Mouse (Mus musculus): ENCODE results near the gene Ndufa13. TPM values are rescaled to one million over a fixed set of nuclear protein-coding genes. Genes with fewer than 3 reads are reported as not detected.

Ndufa13 gene
- polyA plus RNA-seq, 1 experiment from 2014 or later: 310 TPM

DNA sequence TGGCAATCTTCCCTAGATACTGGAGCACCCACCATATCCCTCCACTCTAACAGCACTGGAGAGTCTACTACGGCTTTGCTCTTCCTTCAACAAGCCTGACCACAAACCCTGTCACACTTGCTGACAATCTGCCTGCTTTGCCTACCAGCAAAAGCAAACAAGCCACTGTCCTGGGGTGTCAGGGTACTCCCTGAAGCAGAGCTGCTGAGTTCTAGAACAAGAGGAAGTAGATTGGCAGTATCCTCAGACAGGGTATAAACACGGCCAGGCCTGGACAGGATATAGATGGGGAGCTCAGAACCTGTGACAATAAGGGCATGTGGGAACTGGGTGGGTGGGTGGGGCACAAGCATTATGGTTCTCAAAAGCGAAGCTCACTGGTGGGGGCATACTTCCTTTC, 35.1 kb upstream of the Ndufa13 start:
- peaks cover 14% of the 10 kb centered on the region for H3K4me1 ChIP-seq (replicated peaks; ENCODE audit: insufficient read depth, low read length)
- no peak for DNase-seq (ENCODE audit: low spot score)
- H3K9me3 ChIP-seq (replicated peaks; ENCODE audit: low read length): no peaks in the 10 kb centered on the region
- H3K4me3 ChIP-seq (replicated peaks; ENCODE audit: low read depth, low read length): no peak overlapping the region
- H3K4me2 ChIP-seq (ENCODE audit: low read length): no peak overlapping the region
- 78% methylated on average over 3 of the region's 3 CpGs for WGBS
- H3K27me3 ChIP-seq (ENCODE audit: insufficient read depth, low read length): no peaks in the 10 kb centered on the region
- ATAC-seq (replicated peaks; ENCODE audit: low FRiP score, low read depth): no peak
- H3K9ac ChIP-seq (ENCODE audit: low read depth, low read length): no peak overlapping the region
- peaks cover 12% of the 10 kb centered on the region for H3K36me3 ChIP-seq (ENCODE audit: insufficient read depth, low read length)
- H3K27ac ChIP-seq: 0 out of 2 replicates have a peak overlapping the region, but pooled peaks have one; percentile 84
- no peak for TF ChIP-seq CTCF (IDR thresholded peaks at IDR 0.05; ENCODE audit: low read depth)

DNA sequence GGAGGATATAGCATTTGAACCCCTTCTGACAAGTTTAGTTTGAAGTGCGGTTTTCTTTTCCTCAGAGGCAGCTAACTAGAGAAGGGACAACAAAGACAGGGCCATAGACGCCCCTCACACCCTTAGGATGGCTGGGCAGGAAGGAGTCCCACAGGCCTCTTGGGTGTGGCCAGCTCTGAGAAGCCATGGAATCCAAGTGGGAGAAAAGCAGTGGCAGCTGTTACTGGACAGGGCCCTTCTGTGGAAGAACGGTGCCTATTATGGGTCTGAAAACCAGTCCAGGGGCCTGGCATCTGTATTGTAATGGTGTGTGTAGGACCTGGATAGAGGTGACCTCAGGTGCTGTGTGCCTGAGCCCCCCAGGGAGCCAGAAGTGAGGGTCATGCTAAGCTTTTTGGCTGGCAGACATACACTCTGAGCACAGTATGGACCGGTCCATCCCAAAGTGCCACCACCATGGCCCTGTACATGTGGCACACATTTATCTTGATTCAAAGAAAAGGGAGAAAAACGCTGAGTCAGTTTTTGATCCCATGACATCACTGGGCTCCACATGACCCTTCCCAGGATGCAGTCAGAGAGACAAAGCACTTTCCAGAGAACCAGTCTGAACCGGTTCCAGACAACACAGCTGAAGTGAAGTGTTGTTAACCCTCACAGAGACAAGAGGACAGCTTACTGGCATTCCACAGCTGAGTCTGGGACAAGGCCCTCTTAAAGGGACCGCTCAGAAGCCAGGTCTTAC, 33.9 kb upstream of the Ndufa13 start:
- Histone ChIP-seq H3K9me3 (replicated peaks; ENCODE audit: low read length) (no peaks in the 10 kb centered on the region), H3K4me3 (replicated peaks; ENCODE audit: low read depth, low read length) (no peak overlapping the region), H3K4me2 (ENCODE audit: low read length) (no peak overlapping the region), H3K36me3 (ENCODE audit: insufficient read depth, low read length) (peaks cover 12% of the 10 kb centered on the region), H3K4me1 (replicated peaks; ENCODE audit: insufficient read depth, low read length) (peaks cover 14% of the 10 kb centered on the region), H3K27me3 (ENCODE audit: insufficient read depth, low read length) (no peaks in the 10 kb centered on the region), H3K9ac (ENCODE audit: low read depth, low read length) (no peak overlapping the region), H3K27ac (peak overlapping the region; percentile 84)
- 64% methylated on average over 7 of the region's 7 CpGs for WGBS
- TF ChIP-seq CTCF (IDR thresholded peaks at IDR 0.05; ENCODE audit: low read depth): no peak
- peak; percentile 89 for ATAC-seq (replicated peaks; ENCODE audit: low FRiP score, low read depth)
- peak; percentile 76 for DNase-seq (ENCODE audit: low spot score)

DNA sequence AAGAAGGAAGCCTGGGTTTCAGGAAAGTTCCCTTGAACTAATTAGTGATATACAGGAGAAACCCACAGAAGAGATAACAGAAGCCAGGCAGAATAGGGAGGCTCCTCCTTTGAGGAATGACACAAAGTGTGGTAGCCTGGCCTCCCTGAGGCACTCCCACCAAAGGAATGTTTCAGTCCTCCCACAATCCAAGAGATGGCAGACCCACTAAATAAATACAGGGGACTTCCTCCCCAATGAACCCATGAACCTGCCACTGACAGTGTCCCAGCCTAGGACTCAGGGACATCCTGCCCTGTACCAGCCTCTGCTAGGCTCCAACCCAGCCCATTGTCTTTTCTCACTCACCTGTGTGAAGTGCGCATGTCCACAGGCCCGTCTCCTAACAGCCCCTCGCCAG, 33.1 kb upstream of the Ndufa13 start:
- Histone ChIP-seq H3K36me3 (ENCODE audit: insufficient read depth, low read length) (peaks cover 12% of the 10 kb centered on the region), H3K4me2 (ENCODE audit: low read length) (no peak overlapping the region), H3K9me3 (replicated peaks; ENCODE audit: low read length) (no peaks in the 10 kb centered on the region), H3K9ac (ENCODE audit: low read depth, low read length) (no peak overlapping the region), H3K4me1 (replicated peaks; ENCODE audit: insufficient read depth, low read length) (peaks cover 11% of the 10 kb centered on the region), H3K27ac (peak overlapping the region; percentile 84; the same call in 1 of the 2 replicates), H3K27me3 (ENCODE audit: insufficient read depth, low read length) (no peaks in the 10 kb centered on the region), H3K4me3 (replicated peaks; ENCODE audit: low read depth, low read length) (no peak overlapping the region)
- DNase-seq (ENCODE audit: low spot score) (peak; percentile 21), ATAC-seq (replicated peaks; ENCODE audit: low FRiP score, low read depth) (no peak)
- 77% methylated on average over 3 of the region's 3 CpGs for WGBS
- no peak for TF ChIP-seq CTCF (IDR thresholded peaks at IDR 0.05; ENCODE audit: low read depth)

DNA sequence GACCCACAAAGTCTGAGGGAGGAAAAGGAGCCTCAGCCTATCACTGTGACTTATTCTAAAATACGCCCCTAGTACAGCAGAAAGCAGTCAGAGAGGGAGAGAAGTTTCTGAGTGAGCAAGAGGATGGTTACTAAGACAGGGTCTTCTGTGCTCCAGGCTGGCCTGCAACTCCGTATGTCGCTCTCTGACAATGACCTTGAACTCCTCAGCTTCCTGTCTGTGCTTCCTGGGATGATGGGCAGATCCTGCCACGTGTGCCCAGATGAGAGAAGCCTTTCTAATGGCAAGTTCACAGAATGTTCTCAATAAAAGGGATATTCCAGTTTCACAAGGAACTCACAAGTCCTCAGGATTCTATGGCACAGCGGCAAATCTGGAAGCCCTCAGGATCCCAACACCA, 32.2 kb upstream of the Ndufa13 start:
- Histone ChIP-seq H3K27me3 (ENCODE audit: insufficient read depth, low read length) (no peaks in the 10 kb centered on the region), H3K4me2 (ENCODE audit: low read length) (no peak overlapping the region), H3K4me1 (replicated peaks; ENCODE audit: insufficient read depth, low read length) (peaks cover 8% of the 10 kb centered on the region), H3K27ac (no peak overlapping the region), H3K4me3 (replicated peaks; ENCODE audit: low read depth, low read length) (no peak overlapping the region), H3K36me3 (ENCODE audit: insufficient read depth, low read length) (peaks cover 12% of the 10 kb centered on the region), H3K9me3 (replicated peaks; ENCODE audit: low read length) (no peaks in the 10 kb centered on the region), H3K9ac (ENCODE audit: low read depth, low read length) (no peak overlapping the region)
- WGBS: 71% methylated on average over 5 of the region's 5 CpGs
- TF ChIP-seq CTCF (IDR thresholded peaks at IDR 0.05; ENCODE audit: low read depth): no peak
- DNase-seq (ENCODE audit: low spot score): no peak
- ATAC-seq (replicated peaks; ENCODE audit: low FRiP score, low read depth): no peak

DNA sequence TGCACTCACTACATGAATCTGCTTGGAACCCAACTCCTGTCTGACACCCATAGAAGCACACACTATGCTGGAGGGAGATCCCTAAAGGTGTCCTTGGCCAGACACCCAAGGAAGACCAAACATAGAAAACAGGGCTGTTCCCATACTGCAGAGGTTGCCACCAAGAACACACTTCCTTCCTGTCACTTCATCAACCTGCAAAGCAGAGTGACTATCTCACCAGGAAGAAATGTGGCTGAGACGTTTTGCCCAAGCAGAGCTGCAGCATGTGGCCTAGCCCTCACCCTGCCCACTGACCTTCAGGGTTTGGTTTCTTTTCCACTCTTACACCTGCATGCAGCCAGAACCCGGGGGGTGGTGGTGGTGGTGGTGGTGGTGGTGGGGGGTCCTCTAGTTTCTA, 31.5 kb upstream of the Ndufa13 start:
- H3K9me3 ChIP-seq (replicated peaks; ENCODE audit: low read length): no peaks in the 10 kb centered on the region
- no peak overlapping the region for H3K4me2 ChIP-seq (ENCODE audit: low read length)
- H3K4me1 ChIP-seq (replicated peaks; ENCODE audit: insufficient read depth, low read length): peaks cover 8% of the 10 kb centered on the region
- no peak for DNase-seq (ENCODE audit: low spot score)
- no peak overlapping the region for H3K27ac ChIP-seq
- TF ChIP-seq CTCF (IDR thresholded peaks at IDR 0.05; ENCODE audit: low read depth): no peak
- H3K36me3 ChIP-seq (ENCODE audit: insufficient read depth, low read length): peaks cover 12% of the 10 kb centered on the region
- H3K9ac ChIP-seq (ENCODE audit: low read depth, low read length): no peak overlapping the region
- WGBS: 68% methylated on average over 2 of the region's 2 CpGs
- no peak overlapping the region for H3K4me3 ChIP-seq (replicated peaks; ENCODE audit: low read depth, low read length)
- no peaks in the 10 kb centered on the region for H3K27me3 ChIP-seq (ENCODE audit: insufficient read depth, low read length)
- no peak for ATAC-seq (replicated peaks; ENCODE audit: low FRiP score, low read depth)

DNA sequence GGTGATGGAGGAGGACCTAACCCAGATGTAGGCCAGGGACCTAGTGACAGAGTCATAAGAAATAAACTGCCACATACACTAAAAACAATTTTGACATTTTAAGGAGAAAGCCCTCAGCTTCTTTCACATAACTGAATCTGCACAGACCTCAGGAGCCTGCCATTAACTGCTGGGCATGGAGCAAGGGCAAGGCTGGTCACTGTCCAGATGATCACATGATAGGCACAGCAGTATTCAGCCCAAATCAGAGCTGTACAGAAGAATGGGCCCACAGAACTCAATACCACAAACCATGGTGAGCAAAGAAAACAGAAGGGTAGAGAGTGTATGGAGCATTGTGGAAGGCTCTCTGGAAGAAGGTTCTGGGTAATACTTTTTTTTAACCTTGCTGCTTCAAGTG, 24.5 kb upstream of the Ndufa13 start:
- H3K4me3 ChIP-seq (replicated peaks; ENCODE audit: low read depth, low read length): no peak overlapping the region
- no peak overlapping the region for H3K27ac ChIP-seq
- H3K36me3 ChIP-seq (ENCODE audit: insufficient read depth, low read length): no peaks in the 10 kb centered on the region; the same call in 1 of the 2 replicates
- ATAC-seq (replicated peaks; ENCODE audit: low FRiP score, low read depth): no peak
- H3K9me3 ChIP-seq (replicated peaks; ENCODE audit: low read length): no peaks in the 10 kb centered on the region
- no peaks in the 10 kb centered on the region for H3K27me3 ChIP-seq (ENCODE audit: insufficient read depth, low read length)
- no peak overlapping the region for H3K4me2 ChIP-seq (ENCODE audit: low read length)
- no peak overlapping the region for H3K9ac ChIP-seq (ENCODE audit: low read depth, low read length)
- TF ChIP-seq CTCF (IDR thresholded peaks at IDR 0.05; ENCODE audit: low read depth): no peak
- no peaks in the 10 kb centered on the region for H3K4me1 ChIP-seq (replicated peaks; ENCODE audit: insufficient read depth, low read length)
- no peak for DNase-seq (ENCODE audit: low spot score)
